Mouse (Mus musculus) cerebellum, adult 2 months (tissue): ENCODE data around the gene Borcs7.

ENCODE experiments used
- CTCF ChIP-seq: fragments of 200-500 bp; IDR thresholded peaks from 2 replicates; pipeline ENCODE4 v1.5.1; 2011; ENCODE audit warnings: low read depth, mild to moderate bottlenecking, control low read depth, low read length, moderate library complexity, borderline replicate concordance; ENCODE audit not compliant: insufficient read depth
- POLR2A ChIP-seq: fragments of 200-500 bp; IDR thresholded peaks from 2 replicates; pipeline ENCODE4 v1.6.1; 2011; ENCODE audit warnings: low read length, control low read depth, borderline replicate concordance; ENCODE audit not compliant: insufficient read depth

DNA sequence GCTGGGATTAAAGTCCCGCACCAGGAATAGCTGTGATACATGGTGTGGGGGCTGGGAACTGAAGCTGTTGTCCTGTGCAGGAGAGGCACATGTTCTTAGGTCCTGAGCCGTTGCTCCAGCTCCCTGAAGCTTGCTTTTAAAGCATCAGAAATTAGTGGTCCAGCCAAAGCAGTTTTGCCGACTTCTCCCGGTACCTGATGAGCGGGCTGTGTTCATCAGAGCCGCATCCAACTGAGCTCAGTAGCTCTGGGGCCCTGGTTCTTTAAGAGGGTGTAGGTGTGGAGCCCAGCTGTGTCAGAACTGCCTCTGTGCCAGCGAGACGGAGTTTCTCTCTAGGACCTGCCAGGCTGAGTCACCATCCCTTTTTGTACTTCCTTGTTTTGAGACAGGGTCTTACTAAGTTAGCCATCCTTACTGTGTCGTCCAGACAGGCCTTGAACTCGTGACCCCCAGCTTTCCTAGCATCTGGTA is 9.3 kb downstream of the Borcs7 start:
- no peak for TF ChIP-seq CTCF
- no peak for TF ChIP-seq POLR2A
